ENCODE assay signal across 10 mouse cellular contexts in genomic region chr7:71378812-71379760, GRCm38 (mm10). TPM values are rescaled to one million over a fixed set of nuclear protein-coding genes. Genes with fewer than 3 reads are reported as not detected.
A peak's percentile ranks its signal among the peaks of the same experiment; 100 is the strongest.
DNase-seq lines count a peak whose midpoint lies in the region; ATAC-seq and TF ChIP-seq lines count a peak whose summit lies in the region.
"Had no signal": no experiment of that assay in that cellular context is flagged by ENCODE, and none has a peak within 500 bp of the region (broad histone marks: within the 10 kb centered on the region; RNA-seq: fewer than 3 reads in every experiment).

No protein-coding gene starts in this region.

- intact Hi-C loops in left cerebral cortex, adult 2 months (cut with DNase I): loop anchor here (1.0 to 10.0 kb wide), 3 partner anchors 33 to 766 kb away; no protein-coding TSS in a partner anchor

- no peaks in the 10 kb centered on the region for H3K36me3 ChIP-seq in forebrain, embryonic 10.5 days (replicated peaks)
- H3K36me3 ChIP-seq in forebrain, embryonic 15.5 days: no peaks in the 10 kb centered on the region
- H3K36me3 ChIP-seq in hindbrain, embryonic 11.5 days (ENCODE audit: control insufficient read depth, insufficient read depth, low read length): no peaks in the 10 kb centered on the region
- H3K36me3 ChIP-seq: heart, embryonic 13.5 days had no signal

- H3K27me3 ChIP-seq in forebrain, embryonic 10.5 days (ENCODE audit: poor library complexity, severe bottlenecking): peaks cover 69% of the 10 kb centered on the region
- H3K27me3 ChIP-seq in forebrain, embryonic 15.5 days: peaks cover 31% of the 10 kb centered on the region
- no peaks in the 10 kb centered on the region for H3K27me3 ChIP-seq in hindbrain, embryonic 11.5 days (ENCODE audit: control insufficient read depth, insufficient read depth, low read length)
- H3K27me3 ChIP-seq: CH12.LX; heart, embryonic 13.5 days had no signal

- peak overlapping the region; percentile 86 for H3K27ac ChIP-seq in forebrain, embryonic 10.5 days
- H3K27ac ChIP-seq in forebrain, embryonic 15.5 days (replicated peaks): no peak overlapping the region
- H3K27ac ChIP-seq in hindbrain, embryonic 11.5 days (ENCODE audit: low read depth, low read length): no peak overlapping the region
- H3K27ac ChIP-seq in left cerebral cortex, adult 2 months: no peak overlapping the region

- H3K9me3 ChIP-seq in forebrain, embryonic 10.5 days: no peaks in the 10 kb centered on the region
- no peaks in the 10 kb centered on the region for H3K9me3 ChIP-seq in forebrain, embryonic 15.5 days
- no peaks in the 10 kb centered on the region for H3K9me3 ChIP-seq in hindbrain, embryonic 11.5 days (ENCODE audit: control insufficient read depth, low read length)
- H3K9me3 ChIP-seq: heart, embryonic 13.5 days had no signal

- no peak overlapping the region for H3K9ac ChIP-seq in forebrain, embryonic 15.5 days (replicated peaks)
- no peak overlapping the region for H3K9ac ChIP-seq in hindbrain, embryonic 11.5 days (ENCODE audit: low read depth, low read length)
- H3K9ac ChIP-seq: heart, embryonic 13.5 days had no signal

- peaks cover 62% of the 10 kb centered on the region for H3K4me1 ChIP-seq in forebrain, embryonic 10.5 days
- H3K4me1 ChIP-seq in forebrain, embryonic 15.5 days: peaks cover 31% of the 10 kb centered on the region
- H3K4me1 ChIP-seq in hindbrain, embryonic 11.5 days (replicated peaks; ENCODE audit: control insufficient read depth, insufficient read depth, low read length): peaks cover 4% of the 10 kb centered on the region; the same call in 1 of the 2 replicates

- no peak overlapping the region for H3K4me3 ChIP-seq in forebrain, embryonic 10.5 days
- H3K4me3 ChIP-seq in forebrain, embryonic 15.5 days: no peak overlapping the region
- no peak overlapping the region for H3K4me3 ChIP-seq in hindbrain, embryonic 11.5 days (ENCODE audit: low read depth, low read length)
- no peak overlapping the region for H3K4me3 ChIP-seq in left cerebral cortex, adult 2 months
- H3K4me3 ChIP-seq: heart, embryonic 13.5 days had no signal

- no peak overlapping the region for H3K4me2 ChIP-seq in forebrain, embryonic 15.5 days (replicated peaks)
- no peak overlapping the region for H3K4me2 ChIP-seq in hindbrain, embryonic 11.5 days (replicated peaks; ENCODE audit: low read depth, low read length)

- DNase-seq in forebrain, embryonic 10.5 days (ENCODE audit: extremely low spot score, low spot score): peak; percentile 34
- peak; percentile 52 for DNase-seq in NIH3T3 (ENCODE audit: low read depth)
- DNase-seq in embryo, embryonic 10.5 days (ENCODE audit: low spot score): peak; percentile 84
- DNase-seq in hindbrain, embryonic 11.5 days (ENCODE audit: low spot score): peak; percentile 78
- DNase-seq in left cerebral cortex, adult 2 months (ENCODE audit: extremely low spot score in 1 of 2, low spot score in 2 of 2): peak in 1 of 2 experiments; percentile 17

- WGBS in forebrain, embryonic 10.5 days: 57% methylated on average over 18 of the region's 18 CpGs
- 44% methylated on average over 18 of the region's 18 CpGs for WGBS in forebrain, embryonic 15.5 days
- 61% methylated on average over 18 of the region's 18 CpGs for WGBS in hindbrain, embryonic 11.5 days

- no peak for ATAC-seq in forebrain, embryonic 15.5 days (replicated peaks)
- ATAC-seq in hindbrain, embryonic 11.5 days (ENCODE audit: low FRiP score): no peak
- ATAC-seq in megakaryocyte-erythroid progenitor cell, adult 5-6 weeks (replicated peaks; ENCODE audit: low FRiP score, low TSS enrichment, poor library complexity, severe bottlenecking): peak; percentile 95
- no peak for ATAC-seq in monocyte, adult 5-6 weeks (replicated peaks; ENCODE audit: insufficient number of reproducible peaks, low FRiP score, low TSS enrichment, poor library complexity, severe bottlenecking)

- peak; percentile 75 for TF ChIP-seq CTCF in left cerebral cortex, adult 2 months (IDR thresholded peaks at IDR 0.05)

RNA-seq across cellular contexts. Expression of gene Gm10295, which starts 27.8 kb away (rescaled TPM):
- not detected in 2 replicates for polyA plus RNA-seq in forebrain, embryonic 10.5 days (2016; fragmentation: Nextera tagmentation; extraction: Ambion mirVana)
- polyA plus RNA-seq in forebrain, embryonic 15.5 days (2015; fragmentation: Nextera tagmentation; extraction: Ambion mirVana): not detected in 2 replicates
- polyA plus RNA-seq in hindbrain, embryonic 11.5 days (2014; fragmentation: Nextera tagmentation; extraction: Ambion mirVana): not detected in 2 replicates
- not detected for total RNA-seq in left cerebral cortex, adult 2 months (2021)
- total RNA-seq in megakaryocyte-erythroid progenitor cell, adult 5-6 weeks (2014; fragmentation: Nextera tagmentation): not detected in 2 replicates
- not detected in 2 replicates for total RNA-seq in megakaryocyte-erythroid progenitor cell, adult 5-6 weeks (2017)
- total RNA-seq in monocyte, adult 5-6 weeks (2017): not detected in 3 replicates
- total RNA-seq: CH12.LX had no signal
- polyA plus RNA-seq: heart, embryonic 13.5 days had no signal
